Mouse (Mus musculus) ovary, postnatal 36 days (tissue): ENCODE results near the gene Nme7.

Source experiments
- DNase-seq: peaks from one replicate; pipeline ENCODE4 v3.0.0; 2022; ENCODE audit warnings: low spot score, mixed read lengths

The Nme7 gene

DNA sequence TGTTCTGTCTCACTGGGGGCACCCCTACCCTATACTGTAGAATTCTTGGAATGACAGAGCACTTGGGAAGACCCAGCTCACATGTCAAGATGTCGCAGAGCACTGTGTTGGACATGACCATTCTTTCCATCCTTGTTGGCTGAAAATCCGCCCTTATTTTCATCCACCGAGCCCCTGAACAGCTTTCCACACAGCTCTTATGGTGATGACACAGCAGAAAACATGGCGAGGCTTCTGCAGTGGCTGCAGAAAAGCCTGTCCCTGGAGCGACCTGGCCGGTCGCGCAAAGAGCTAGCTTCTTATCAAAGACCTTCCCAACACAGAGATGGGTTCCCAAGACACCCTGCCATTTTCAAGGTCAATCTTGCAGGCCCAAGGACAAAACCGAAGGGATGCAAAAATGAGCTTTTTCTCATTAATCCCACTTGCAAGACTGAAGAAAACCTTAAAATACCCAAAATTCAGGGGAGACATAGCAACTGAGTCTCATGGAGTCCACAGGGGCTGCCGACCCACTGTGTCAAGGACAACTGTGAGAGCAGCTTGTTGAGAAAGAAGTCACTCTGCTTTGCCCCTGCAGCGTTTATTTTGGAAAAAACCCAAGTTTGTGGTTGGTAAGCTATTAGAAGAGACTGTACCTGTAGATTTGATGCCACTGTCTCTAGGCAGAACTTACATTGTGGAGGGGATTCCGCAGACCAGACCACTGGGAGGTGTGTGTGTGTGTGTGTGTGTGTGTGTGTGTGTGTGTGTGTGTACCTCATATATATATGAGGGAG, 155.4 kb downstream of the Nme7 start:
- no peak for DNase-seq

DNA sequence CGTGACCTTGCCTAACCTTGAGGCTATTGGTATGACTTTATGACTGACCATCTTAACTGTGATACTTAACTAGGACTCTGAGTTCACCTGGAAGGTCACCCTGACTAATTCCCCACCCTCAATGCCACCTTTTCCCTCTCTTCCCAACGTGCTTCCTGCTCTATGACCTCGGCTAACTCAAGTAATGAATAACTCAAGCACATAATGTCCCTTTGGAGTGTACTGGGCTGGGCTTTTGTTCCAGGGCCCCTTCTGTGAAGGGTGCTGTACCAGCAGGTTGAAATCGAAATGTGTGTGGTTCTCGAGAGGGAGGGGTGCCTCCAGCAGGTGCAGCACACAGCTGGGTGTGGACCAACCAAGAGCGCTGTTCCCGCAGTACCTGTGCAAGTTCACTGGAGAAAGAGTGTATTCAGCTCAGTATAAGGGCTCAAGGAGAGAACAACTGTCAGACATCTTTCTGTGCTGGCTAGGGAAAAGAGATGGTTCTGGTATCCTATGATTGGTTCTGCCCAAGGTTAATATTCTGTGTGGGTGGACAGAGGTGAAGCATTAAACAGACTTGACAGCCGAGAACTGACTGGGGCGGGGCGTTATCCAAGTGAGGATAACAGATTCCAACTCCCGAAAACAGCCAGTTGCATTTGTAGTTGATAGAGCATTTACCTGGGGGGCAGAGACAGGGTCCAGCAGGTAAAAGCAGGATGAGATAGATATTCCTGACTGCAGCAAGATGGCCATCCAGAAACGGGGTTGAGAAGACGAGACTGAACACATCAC, 157.2 kb downstream of the Nme7 start:
- DNase-seq: no peak

DNA sequence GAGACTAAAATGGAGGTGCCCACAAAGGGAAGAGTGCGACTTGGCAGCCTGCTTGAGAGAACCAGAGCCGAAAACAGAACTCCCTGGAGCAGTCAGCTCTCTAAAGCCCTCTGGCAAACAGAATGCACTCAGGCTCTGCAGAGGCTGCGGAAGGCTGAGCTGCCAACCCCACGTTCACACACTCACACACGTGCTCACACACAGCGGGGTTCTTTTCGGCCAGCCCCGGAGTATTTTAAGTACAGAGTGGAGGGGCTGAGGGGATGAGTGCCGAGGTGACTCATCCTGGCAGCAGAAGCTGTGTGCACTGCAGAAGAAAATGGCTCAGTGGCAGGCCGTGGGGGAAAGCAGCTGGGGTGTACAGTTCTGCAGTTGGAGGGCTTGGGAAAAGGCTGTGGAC, 157.8 kb downstream of the Nme7 start:
- DNase-seq: peak; percentile 28

DNA sequence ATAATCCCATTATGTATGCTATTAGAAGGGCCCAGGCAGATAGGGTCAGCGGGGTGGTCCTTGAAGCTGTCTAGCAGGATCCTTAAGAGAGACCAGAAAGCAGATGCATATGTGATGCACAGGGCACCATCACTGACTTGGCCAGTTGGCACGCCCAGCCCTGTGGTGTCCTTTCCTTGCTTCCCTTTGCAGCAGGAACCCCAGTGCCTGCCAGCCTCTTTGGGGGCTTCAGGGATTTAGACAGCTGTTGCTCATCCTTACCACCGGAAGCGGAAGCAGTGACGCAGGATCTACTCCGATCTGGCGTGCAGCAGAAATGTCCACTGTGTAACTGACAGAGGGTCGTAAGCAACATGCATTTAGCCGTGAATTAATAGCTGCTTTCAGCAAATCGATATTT, 163.5 kb downstream of the Nme7 start:
- no peak for DNase-seq

DNA sequence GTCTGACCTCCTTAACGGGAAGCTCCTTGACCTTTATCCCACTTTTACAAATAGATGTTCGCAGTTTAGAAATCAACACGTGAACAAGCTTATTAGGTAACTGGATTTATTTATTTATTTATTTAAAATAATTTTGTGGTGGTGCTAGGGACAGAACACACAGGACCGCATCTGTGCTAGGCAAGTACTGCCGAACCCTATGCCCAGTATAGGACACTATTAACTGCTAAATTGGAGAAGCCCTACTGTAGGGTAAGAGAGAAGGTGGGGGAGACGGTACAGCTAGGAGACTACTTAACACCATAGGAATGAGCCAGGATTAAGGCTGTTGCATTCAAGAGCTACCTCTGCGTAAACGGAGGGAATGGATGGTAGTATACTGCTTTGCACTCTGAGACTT, 164.4 kb downstream of the Nme7 start:
- no peak for DNase-seq

DNA sequence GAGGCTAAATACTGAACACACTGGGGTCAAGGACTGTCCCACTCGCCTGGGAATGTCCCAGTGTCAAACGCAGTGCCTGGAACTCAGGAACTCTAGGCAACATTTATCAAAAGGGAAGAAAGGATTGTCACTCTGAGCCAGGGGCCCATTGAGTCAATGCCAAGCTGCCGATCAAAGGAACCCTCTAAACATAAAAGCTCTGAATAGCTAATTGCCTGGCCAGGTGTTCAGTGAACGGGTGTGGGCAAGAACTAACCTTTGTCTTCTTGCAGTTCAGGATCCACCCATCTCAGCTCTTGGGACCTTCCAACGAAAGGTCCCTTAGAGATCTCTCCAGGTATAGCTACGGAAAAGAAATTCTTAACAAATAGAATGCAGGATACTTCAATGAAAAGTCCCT, 167.1 kb downstream of the Nme7 start:
- DNase-seq: no peak

DNA sequence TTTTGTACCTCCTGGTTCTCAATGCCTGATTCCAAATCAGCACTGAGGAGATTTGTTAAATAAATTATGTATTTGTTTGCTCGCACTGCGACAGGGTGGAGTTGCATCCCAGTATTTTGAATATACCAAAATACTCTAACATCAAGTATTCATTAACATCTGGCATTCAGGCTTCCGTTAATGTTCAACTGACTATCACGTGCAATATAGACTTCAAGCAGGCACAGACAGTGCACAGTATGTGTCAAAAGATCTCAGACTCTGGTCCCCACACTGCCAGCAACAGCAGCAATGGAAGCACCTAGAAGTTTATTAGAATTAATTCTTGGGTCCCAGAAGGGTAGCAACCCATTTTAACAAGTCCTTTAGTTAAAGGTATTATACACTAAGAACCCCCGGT, 167.7 kb downstream of the Nme7 start:
- no peak for DNase-seq

DNA sequence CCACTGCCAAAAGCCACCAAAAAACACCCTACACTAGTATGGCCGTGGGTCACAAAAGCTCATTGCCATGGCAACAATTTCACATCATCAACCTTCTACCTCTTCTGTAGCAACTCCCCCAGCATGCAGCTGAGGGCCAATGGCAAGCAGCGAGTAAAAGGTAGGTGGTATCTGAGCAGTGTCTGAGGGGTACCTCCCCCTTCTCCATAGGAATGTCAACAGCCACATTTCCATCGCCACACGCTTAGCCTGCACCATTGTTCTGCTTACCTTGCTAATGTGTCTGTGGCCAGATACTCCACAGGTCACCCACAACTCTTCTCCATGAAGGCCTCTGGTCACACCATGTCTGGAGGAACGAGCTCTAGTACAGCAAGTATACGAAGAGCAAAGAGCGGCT, 169.5 kb downstream of the Nme7 start:
- no peak for DNase-seq

DNA sequence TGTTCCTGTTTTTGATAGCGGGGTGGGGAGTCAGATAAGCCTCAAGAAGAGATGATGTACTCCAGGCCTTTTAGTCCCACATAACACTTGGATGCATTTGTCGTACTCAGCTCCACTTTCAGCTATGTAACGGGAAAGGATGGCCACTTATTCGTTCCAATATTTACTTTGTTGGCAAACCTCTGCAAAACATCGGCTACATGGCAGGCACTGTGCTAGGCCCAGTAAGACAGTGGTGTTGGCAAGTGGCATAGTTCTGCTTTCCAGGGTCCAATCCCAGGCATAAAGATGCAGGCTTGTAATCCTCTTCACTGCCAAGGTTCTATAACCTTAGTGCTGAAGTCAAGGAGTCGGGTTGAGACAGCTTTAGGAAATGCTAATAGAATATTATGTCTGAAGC, 170.4 kb downstream of the Nme7 start:
- DNase-seq: no peak

DNA sequence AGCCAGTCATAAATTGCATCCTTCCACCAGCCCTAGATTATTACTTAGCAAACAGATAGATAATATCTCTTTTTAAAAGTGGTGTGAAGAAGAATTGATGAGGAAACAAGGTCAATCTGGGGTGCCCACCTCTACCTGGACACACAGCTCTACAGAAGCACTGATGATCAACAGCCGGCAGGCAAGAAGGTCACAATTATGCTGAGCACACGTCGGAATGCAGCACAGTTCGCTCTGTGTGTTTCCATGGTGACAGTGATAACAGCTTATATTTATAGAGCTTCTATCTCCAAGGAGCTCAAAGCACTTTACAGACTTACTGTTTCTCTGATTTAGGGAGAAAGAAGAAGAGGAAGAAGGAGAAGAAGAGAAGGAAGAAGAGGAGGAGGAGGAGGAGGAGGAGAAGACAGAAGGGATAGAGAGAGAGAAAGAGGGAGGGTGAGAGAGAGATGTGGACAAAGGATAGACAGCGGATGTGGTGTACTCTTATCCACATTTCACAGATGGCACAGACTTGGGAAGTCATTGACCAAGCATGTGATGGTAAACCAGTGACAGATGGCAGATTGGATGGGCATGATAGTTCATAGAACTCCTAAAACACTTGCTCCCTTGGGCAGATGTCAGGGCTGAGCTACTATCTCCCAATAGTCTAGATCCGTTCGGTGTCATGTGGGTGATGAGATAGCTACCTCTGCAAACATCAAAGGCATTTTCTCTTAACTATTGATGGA, 171.0 kb downstream of the Nme7 start:
- DNase-seq: no peak

DNA sequence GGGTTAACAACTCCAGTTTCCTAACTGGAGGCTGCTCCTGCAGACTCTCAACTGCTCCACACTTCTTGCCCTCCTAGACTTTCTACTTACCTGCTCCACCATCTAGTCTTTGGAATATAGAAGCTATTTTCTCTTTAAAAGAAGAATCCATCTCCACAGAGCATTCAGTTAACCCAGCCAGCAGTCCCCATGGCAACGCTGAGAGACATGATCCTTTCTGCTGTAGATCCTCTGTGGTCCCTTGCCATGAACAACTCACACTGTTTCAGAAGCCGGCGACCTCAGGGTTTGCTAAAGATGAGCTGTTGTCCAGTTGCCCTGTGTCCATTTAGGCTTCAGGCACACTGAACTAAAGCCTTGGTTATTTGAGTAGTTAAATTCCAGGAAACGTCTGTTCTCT, 172.0 kb downstream of the Nme7 start:
- no peak for DNase-seq

DNA sequence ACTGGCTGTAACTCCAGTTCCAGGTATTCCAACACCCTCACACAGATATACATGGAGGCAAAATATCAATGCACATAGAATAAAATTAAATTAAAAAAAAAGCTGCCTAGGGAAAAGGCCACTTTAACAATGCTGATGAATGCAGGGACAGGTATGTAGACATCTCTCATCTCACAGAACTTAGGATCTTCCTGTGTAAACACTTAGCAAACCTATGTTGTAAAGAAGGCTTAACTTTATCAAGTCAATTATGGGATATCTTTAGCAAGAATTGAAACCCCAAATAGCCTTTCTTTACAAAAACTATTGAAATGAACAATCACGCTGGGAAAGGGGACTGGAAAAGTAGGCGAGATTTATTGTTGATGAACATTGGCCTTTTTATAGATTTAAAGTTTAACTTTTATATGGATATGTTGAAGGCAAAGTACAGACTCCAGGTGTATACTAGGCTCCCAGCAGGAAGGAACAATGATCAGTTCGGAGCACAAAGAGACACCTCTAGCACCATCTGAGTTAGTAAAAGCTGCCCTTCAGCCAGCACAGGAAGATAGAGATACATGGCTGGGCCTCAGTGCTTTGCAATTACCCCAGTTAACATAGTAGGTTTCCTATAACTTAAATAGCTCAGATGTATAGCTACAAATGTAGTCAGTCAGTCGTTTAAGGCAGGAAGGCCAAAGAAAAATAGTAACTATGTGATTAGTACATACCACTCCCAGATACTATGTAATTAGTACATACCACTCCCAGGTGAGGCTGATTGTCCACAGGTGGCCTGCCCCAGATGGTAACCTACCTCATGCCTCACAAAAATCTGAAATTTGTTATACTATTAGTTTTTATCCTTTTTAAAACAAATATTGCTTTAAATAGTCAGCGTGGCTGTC, 177.1 kb downstream of the Nme7 start:
- no peak for DNase-seq

DNA sequence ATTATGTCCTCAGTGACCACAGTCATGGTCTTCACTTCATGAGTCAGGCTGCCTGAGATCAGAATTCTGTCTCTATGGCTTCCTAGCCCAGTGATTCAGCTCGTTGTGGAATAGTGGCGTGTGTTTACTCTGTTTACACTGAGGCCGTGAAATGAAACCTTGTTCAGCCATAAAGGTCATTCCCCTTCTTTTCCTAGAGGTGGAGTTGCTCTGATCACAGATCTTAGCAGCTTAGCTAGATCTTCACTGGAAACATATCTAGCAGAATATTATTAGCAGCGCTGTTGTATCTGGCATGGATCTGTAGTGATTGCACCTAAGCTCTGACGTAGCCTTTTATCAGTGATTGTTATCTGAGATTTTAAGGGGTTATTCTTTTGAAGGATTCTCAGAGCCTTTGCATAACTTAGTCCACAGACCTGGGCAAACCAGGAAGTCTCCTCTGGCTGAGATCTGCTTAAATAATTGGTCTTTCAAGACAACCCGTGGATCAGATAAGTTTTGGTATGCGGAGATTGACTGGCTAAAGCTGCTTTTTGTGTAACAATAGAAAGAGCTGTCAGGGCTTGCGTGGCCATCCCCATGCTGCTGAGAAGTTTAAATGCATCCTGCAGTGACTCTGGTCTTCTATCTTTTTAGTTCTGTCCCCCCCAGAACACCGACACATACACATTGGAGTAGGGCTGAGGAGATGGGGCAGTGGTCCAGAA, 177.9 kb downstream of the Nme7 start:
- DNase-seq: no peak

DNA sequence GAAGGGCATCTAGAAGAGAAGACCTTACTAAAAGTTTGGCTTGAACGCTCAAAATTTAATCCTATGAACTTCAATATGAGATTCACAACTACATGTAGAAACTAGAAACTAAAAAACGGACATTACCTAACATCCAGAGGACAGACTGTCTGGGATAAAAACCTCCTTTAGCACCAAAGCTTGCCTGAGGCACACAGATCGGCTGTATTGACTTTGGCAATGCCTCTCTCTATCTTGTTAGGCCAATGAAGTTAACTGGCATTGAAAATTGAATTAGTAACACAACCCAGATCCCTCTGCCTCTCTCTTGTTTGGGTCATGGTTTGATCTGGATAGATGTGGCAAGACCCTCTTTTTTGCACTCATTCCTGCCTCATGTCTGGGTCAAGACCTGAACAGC, 178.9 kb downstream of the Nme7 start:
- DNase-seq: no peak

DNA sequence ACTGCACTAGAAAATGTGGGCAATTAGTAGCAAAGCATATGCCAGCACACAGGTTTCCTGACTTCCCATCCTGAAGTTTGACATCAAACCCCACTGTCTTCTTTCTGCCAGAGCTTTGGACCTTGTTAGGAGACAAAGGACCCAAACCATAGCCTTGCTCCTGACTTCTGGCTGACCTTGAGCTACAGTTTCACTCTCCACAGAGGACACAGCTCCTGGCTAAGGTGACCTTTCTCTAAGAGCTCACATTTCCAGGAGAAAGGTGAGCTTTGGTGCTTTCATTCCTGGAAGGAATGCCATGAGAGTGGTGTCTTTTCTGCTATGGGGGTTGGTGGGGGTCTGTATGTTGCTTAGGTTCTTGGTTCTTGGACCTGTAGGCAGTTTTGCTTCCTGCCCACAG, 179.8 kb downstream of the Nme7 start:
- DNase-seq: no peak
